Mouse (Mus musculus): ENCODE measurements around the gene Det1. TPM values are rescaled to one million over a fixed set of nuclear protein-coding genes. Genes with fewer than 3 reads are reported as not detected.

Det1 gene
- polyA plus RNA-seq (2012; ENCODE audit: insufficient read depth, low replicate concordance) = 1.0 and 1.9 TPM in 2 replicates

DNA sequence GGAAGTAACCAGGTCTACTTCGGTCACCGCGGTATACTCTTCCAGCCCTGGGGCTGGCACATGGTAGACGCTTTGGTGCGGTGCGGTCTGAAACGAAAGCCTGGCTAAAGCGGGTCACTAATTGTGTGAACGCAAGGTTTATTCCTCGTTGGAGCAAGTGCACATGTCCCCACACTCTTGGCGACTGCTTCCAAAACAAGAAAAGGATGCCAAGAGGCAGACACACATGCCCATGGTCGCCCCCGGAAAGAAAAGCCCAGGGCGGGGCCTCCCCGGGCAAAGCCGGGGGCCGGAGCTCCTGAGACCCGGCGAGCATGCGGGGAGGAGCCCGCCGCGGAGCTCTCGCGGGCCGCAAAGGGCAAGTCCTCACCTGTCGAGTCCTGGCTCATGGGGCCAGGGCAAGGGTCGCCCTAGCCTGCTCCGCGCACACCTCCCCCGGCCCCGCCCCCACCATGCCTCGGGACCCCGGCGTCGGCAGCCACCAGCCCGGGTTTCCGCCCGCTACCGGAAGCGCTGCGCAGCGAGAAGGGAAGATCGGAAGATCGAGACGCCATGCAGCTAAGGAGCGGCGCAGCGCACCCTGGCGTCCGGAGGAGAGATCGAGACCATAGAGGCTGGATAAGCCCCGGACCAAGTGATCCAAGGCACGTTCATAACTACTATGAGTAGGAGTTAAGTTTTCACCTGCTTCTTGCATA lies at the start of gene Det1:
Gene Det1, minus strand, starts transcription at position 527 of the 698 bp plus-strand sequence.
- H3K9me3 ChIP-seq = no peaks in the 10 kb centered on the region
- H3K4me3 ChIP-seq (replicated peaks) = peak within 1 kb of the TSS; percentile 96
- no peak for TF ChIP-seq FLI1 (IDR thresholded peaks at IDR 0.05; ENCODE audit: low read length)
- no peak for TF ChIP-seq GATA1 (IDR thresholded peaks at IDR 0.05; ENCODE audit: borderline replicate concordance, low read length)
- H3K4me1 ChIP-seq = peaks cover 60% of the 10 kb centered on the region
- H3K27me3 ChIP-seq (replicated peaks) = no peaks in the 10 kb centered on the region
- H3K36me3 ChIP-seq (replicated peaks; ENCODE audit: low read length) = peaks cover 27% of the 10 kb centered on the region

DNA sequence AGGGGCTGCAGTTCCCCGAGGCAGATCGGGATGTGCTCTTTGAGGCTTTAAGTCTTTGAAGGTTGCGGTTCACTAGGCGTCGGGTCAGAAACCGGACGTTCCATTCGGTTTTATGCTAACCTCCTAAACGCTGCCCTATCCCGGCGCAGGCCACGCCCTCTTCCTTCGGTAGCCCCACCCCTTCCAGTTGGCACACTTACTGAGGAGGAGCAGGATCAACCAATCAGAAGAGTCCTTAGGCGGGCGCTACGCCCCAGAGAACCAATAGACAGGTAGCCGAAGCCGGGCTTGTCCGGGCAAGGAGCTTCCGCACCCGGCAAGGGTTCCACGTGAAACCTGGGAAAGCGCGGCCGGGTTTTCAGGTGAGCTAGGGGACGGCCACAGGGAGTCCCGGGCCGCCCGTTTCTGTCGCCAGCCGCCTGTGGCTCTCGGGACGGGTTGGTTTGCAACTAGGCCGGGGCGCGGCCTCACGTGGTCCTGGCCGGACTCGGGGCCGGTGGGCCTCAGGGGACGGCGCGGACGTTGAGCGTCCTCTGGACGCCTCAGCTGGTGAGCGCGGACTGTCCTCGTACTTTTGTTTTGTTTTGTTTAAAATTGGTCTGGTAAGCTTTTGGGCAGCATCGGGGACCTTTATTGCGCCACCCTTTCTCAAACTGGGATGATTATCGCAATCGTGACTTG lies 48.7 kb upstream of the Det1 start, which contains the start of gene Aen:
Gene Aen, plus strand, starts transcription at position 202 of the 681 bp plus-strand sequence.
- Histone ChIP-seq H3K27me3 (replicated peaks) (no peaks in the 10 kb centered on the region), H3K36me3 (replicated peaks; ENCODE audit: low read length) (peaks cover 15% of the 10 kb centered on the region), H3K4me3 (replicated peaks) (peak within 1 kb of the TSS; percentile 94), H3K9me3 (no peaks in the 10 kb centered on the region), H3K4me1 (peaks cover 70% of the 10 kb centered on the region)
- TF ChIP-seq FLI1 (IDR thresholded peaks at IDR 0.05; ENCODE audit: low read length) (no peak), GATA1 (IDR thresholded peaks at IDR 0.05; ENCODE audit: borderline replicate concordance, low read length) (no peak)

DNA sequence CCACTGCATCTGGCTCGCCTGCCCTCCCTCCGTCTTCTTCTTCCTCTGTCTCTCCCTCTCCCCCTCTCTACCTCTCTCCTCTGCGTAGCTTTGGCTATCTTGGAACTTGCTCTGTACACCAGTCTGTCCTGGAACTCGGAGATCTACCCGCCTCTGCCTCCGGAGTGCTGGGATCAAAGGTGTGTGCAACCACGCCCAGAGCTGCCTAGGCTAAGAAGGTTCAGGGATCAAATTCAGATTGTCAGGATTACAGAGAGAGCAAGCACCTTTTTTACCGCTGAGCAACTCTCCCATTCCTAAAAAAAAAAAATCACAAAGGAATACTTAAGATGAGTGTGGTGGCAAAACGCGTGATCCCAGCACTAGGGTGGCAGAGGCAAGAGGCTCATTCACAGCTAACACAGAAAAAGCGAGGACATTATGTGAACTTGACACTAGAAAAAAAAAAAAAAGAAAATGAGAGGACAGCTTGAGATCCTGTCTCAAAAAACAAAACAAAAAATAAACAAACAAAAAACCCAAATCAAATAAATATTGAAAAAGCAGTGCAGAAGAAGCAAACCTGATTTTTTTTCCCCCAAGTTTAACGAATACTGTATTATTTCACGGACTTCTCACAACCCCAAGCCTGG lies 48.1 kb upstream of the Det1 start:
- no peak for TF ChIP-seq FLI1 (IDR thresholded peaks at IDR 0.05; ENCODE audit: low read length)
- TF ChIP-seq GATA1 (IDR thresholded peaks at IDR 0.05; ENCODE audit: borderline replicate concordance, low read length) = no peak
- H3K9me3 ChIP-seq = no peaks in the 10 kb centered on the region
- H3K27me3 ChIP-seq (replicated peaks) = peaks cover under 1% of the 10 kb centered on the region
- H3K36me3 ChIP-seq (replicated peaks; ENCODE audit: low read length) = peaks cover 15% of the 10 kb centered on the region
- peak overlapping the region; percentile 94 for H3K4me3 ChIP-seq (replicated peaks)
- H3K4me1 ChIP-seq = peaks cover 77% of the 10 kb centered on the region

DNA sequence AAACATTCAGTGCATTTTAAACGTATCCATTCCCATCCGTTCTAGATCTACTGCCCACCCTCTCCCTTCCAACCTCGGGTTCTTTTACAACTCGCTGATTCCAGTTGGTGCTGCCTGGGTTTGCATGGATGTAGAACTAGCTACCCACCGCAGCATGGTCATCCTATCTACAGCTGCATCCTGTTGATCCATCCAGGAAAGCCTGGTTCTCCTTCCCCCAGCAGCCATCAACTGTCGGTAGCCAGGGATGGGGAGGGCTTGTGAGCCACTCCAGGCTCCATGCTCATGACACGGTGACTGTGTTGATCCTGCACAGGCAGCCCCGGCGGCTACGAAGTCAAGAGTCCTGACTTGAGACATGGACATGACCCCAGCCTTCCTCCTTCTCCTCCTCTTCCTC lies 46.9 kb upstream of the Det1 start:
- TF ChIP-seq FLI1 (IDR thresholded peaks at IDR 0.05; ENCODE audit: low read length) (peak; percentile 88), GATA1 (IDR thresholded peaks at IDR 0.05; ENCODE audit: borderline replicate concordance, low read length) (peak; percentile 89)

DNA sequence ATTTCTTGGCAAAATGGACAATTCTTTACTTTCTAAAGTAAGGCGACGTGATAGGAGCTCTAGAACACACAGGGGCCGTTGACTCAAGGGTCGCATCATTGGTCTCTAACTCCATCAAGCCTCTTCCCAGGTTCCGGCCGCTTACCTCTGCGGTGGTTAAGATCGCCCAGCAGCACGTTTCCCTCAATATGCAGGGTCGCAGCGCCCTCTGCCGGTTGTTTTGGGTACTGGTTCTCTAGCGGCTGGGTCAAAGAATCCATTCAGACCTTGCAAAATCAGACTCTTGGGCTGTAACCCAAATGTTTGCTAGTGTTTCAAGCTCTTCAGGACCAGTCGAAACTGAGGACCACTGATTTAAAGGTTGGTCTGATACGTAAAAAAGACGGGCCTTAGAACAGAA lies 43.6 kb upstream of the Det1 start:
- Histone ChIP-seq H3K4me1 (peaks cover 83% of the 10 kb centered on the region), H3K4me3 (replicated peaks) (peak overlapping the region; percentile 83), H3K36me3 (replicated peaks; ENCODE audit: low read length) (no peaks in the 10 kb centered on the region), H3K27me3 (replicated peaks) (peaks cover 41% of the 10 kb centered on the region), H3K9me3 (no peaks in the 10 kb centered on the region)
- TF ChIP-seq FLI1 (IDR thresholded peaks at IDR 0.05; ENCODE audit: low read length) (no peak), GATA1 (IDR thresholded peaks at IDR 0.05; ENCODE audit: borderline replicate concordance, low read length) (no peak)

More for the DNA sequence above, 46.9 kb upstream of the Det1 start:
- Histone ChIP-seq H3K9me3 (no peaks in the 10 kb centered on the region), H3K4me1 (peaks cover 88% of the 10 kb centered on the region), H3K27me3 (replicated peaks) (peaks cover 9% of the 10 kb centered on the region), H3K36me3 (replicated peaks; ENCODE audit: low read length) (peaks cover 15% of the 10 kb centered on the region), H3K4me3 (replicated peaks) (peak overlapping the region; percentile 86)

DNA sequence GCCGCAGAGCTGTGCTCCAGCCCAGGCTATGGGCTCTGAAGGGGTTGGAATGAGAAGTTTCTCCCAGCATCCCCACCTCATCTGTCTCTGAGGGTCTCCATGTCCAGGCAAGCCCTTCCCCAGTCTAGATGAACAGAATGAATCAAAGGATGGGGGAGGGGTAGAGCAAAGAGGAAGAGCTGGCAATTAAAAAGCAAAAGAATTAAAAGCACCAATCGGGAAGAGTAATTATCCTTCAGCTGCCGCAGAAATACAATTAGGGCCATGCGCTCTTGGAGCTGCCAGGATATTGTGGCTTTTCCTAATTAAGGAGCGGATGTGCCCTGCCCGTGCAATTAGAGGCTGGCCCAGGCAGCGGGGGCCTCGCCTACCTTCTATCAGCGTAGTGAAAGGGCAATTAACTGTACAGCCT lies 40.4 kb upstream of the Det1 start:
- no peak for TF ChIP-seq GATA1 (IDR thresholded peaks at IDR 0.05; ENCODE audit: borderline replicate concordance, low read length)
- no peaks in the 10 kb centered on the region for H3K36me3 ChIP-seq (replicated peaks; ENCODE audit: low read length)
- peak overlapping the region; percentile 26 for H3K4me3 ChIP-seq (replicated peaks)
- peaks cover 79% of the 10 kb centered on the region for H3K4me1 ChIP-seq
- peaks cover 68% of the 10 kb centered on the region for H3K27me3 ChIP-seq (replicated peaks)
- H3K9me3 ChIP-seq = no peaks in the 10 kb centered on the region

DNA sequence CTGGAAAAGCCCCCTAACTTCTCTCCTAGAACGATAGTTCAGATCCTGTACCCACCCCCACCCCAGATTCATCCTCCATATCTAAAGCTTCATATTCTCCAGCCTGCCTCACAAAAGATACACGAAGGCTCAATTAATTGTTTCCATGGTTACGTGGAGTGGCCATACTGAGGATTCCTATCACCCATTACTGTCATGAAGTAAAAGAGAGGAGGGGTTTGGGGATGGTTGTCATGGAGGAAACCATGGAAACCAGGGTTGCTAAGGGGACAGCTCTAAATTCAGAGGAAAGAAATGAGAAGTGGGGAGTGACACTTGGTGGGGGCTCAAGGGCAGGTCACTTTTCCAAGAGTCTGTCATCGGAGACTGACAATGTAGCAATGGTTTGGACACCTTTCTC lies 39.4 kb upstream of the Det1 start:
- Histone ChIP-seq H3K27me3 (replicated peaks) (peaks cover 76% of the 10 kb centered on the region), H3K4me3 (replicated peaks) (no peak overlapping the region), H3K9me3 (no peaks in the 10 kb centered on the region), H3K36me3 (replicated peaks; ENCODE audit: low read length) (no peaks in the 10 kb centered on the region), H3K4me1 (peaks cover 78% of the 10 kb centered on the region)
- TF ChIP-seq GATA1 (IDR thresholded peaks at IDR 0.05; ENCODE audit: borderline replicate concordance, low read length) = no peak
- no peak for TF ChIP-seq FLI1 (IDR thresholded peaks at IDR 0.05; ENCODE audit: low read length)

DNA sequence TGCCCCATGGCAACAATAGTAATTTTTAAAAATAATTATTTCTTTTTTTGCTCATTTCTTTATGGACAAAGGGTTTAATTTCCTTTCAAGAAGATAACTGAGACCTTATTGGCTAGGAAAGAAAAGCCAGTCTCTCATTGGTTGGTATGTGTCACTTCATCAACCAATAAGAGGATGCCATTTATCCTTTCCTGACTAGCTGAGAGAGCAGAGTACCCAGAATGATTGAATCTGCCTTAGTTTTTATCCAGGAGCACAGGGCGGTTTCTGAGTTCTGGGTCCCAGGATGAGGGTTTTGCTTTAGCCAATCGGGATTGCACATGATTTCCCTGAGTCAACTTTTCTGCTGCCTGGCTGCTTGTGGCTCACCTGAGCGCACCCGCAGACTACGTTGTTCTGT lies 38.3 kb upstream of the Det1 start:
- TF ChIP-seq FLI1 (IDR thresholded peaks at IDR 0.05; ENCODE audit: low read length) (no peak), GATA1 (IDR thresholded peaks at IDR 0.05; ENCODE audit: borderline replicate concordance, low read length) (no peak)
- H3K27me3 ChIP-seq (replicated peaks) = peaks cover 86% of the 10 kb centered on the region
- H3K9me3 ChIP-seq = no peaks in the 10 kb centered on the region
- peaks cover 71% of the 10 kb centered on the region for H3K4me1 ChIP-seq
- no peaks in the 10 kb centered on the region for H3K36me3 ChIP-seq (replicated peaks; ENCODE audit: low read length)
- no peak overlapping the region for H3K4me3 ChIP-seq (replicated peaks)

DNA sequence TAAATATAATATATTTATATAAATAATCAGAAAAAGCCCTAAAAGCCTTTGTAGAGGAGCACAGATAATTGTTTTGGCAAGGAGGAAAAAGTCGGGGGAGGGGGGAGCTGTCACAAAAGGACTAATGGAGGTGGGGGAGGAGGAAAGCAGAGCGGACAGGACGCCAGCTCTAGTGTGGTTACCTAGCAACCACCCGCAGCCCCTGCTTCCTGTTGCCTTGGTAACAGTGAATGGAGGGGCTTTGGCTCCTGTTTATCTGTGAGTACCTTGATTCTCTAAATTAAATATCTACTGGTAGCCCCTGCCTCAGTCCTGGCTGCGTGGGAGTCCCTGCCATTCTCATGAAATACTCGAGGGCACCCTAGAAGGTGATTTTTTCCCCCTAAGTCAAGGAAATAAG lies 37.1 kb upstream of the Det1 start:
- H3K4me1 ChIP-seq = peaks cover 59% of the 10 kb centered on the region
- no peak for TF ChIP-seq FLI1 (IDR thresholded peaks at IDR 0.05; ENCODE audit: low read length)
- TF ChIP-seq GATA1 (IDR thresholded peaks at IDR 0.05; ENCODE audit: borderline replicate concordance, low read length) = no peak

DNA sequence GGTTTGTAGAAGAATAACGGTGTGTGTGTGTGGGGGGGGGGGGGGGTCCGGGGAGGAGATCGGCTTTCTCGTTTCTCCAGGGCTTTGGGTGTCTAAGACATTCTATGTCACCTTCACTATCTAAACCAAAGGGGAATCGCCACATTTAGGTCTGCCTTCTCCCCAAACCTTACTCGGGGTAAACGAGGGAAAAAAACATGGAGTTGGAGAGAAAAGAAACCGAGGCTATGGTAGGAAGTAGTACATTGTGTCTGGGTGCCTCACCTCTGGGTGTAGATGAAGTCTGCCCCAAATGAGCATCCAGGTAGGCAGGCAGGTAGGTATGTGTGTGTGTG lies 36.6 kb upstream of the Det1 start:
- no peak for TF ChIP-seq FLI1 (IDR thresholded peaks at IDR 0.05; ENCODE audit: low read length)
- no peak for TF ChIP-seq GATA1 (IDR thresholded peaks at IDR 0.05; ENCODE audit: borderline replicate concordance, low read length)
- Histone ChIP-seq H3K4me3 (replicated peaks) (peak overlapping the region; percentile 59), H3K27me3 (replicated peaks) (peaks cover 91% of the 10 kb centered on the region), H3K4me1 (peaks cover 55% of the 10 kb centered on the region), H3K9me3 (no peaks in the 10 kb centered on the region), H3K36me3 (replicated peaks; ENCODE audit: low read length) (no peaks in the 10 kb centered on the region)

More for the DNA sequence above, 37.1 kb upstream of the Det1 start:
- H3K9me3 ChIP-seq = no peaks in the 10 kb centered on the region
- no peak overlapping the region for H3K4me3 ChIP-seq (replicated peaks)
- peaks cover 89% of the 10 kb centered on the region for H3K27me3 ChIP-seq (replicated peaks)
- no peaks in the 10 kb centered on the region for H3K36me3 ChIP-seq (replicated peaks; ENCODE audit: low read length)
